Mouse (Mus musculus): ENCODE measurements around the gene Olfr746. TPM values are rescaled to one million over a fixed set of nuclear protein-coding genes. Genes with fewer than 3 reads are reported as not detected.

The Olfr746 gene
- not detected in 2 replicates for polyA plus RNA-seq (2016; fragmentation: Nextera tagmentation; extraction: Ambion mirVana)

- Histone ChIP-seq H3K4me1 (no peaks in the 10 kb centered on the region), H3K9me3 (replicated peaks) (0 out of 2 replicates have a peak, but pooled peaks cover 5% of the 10 kb centered on the region), H3K27me3 (ENCODE audit: low read depth, poor library complexity, severe bottlenecking) (no peaks in the 10 kb centered on the region), H3K36me3 (no peaks in the 10 kb centered on the region), H3K27ac (replicated peaks) (no peak within 1 kb of the TSS), H3K4me3 (no peak within 1 kb of the TSS)
- DNase-seq (ENCODE audit: low spot score): no peak
Measured at GRCm38 (mm10) chr14:50646783-50647182, at the start of gene Olfr746. Olfr746 (plus strand) TSS chr14:50647083.

- WGBS: 87% methylated on average over 2 of the region's 2 CpGs
- no peak for DNase-seq (ENCODE audit: low spot score)
Measured at GRCm38 (mm10) chr14:50614579-50614978, 32.3 kb upstream of the Olfr746 start, which contains the start of gene Olfr744. Olfr744 (plus strand) TSS chr14:50614879.

GRCm38 (mm10) chr14:50639088-50639487 is 7.8 kb upstream of the Olfr746 start, which contains the start of gene Olfr745:
Olfr745 (plus strand) TSS chr14:50639388.
- no peaks in the 10 kb centered on the region for H3K36me3 ChIP-seq
- 0 out of 2 replicates have a peak, but pooled peaks cover 3% of the 10 kb centered on the region for H3K9me3 ChIP-seq (replicated peaks)
- no peaks in the 10 kb centered on the region for H3K27me3 ChIP-seq (ENCODE audit: low read depth, poor library complexity, severe bottlenecking)
- 89% methylated on average over 2 of the region's 2 CpGs for WGBS
- no peak within 1 kb of the TSS for H3K27ac ChIP-seq (replicated peaks)
- no peak within 1 kb of the TSS for H3K4me3 ChIP-seq
- no peak for DNase-seq (ENCODE audit: low spot score)
- no peaks in the 10 kb centered on the region for H3K4me1 ChIP-seq

More at GRCm38 (mm10) chr14:50614579-50614978, 32.3 kb upstream of the Olfr746 start, which contains the start of gene Olfr744:
- H3K36me3 ChIP-seq: no peaks in the 10 kb centered on the region
- H3K27ac ChIP-seq (replicated peaks): no peak within 1 kb of the TSS
- H3K4me1 ChIP-seq: no peaks in the 10 kb centered on the region
- H3K27me3 ChIP-seq (ENCODE audit: low read depth, poor library complexity, severe bottlenecking): no peaks in the 10 kb centered on the region
- H3K4me3 ChIP-seq: no peak within 1 kb of the TSS
- H3K9me3 ChIP-seq (replicated peaks): peaks cover 14% of the 10 kb centered on the region; the same call in 1 of the 2 replicates

- 94% methylated on average over 3 of the region's 3 CpGs for WGBS
- no peak for DNase-seq (ENCODE audit: low spot score)
- no peak within 1 kb of the TSS for H3K4me3 ChIP-seq
- H3K4me1 ChIP-seq: no peaks in the 10 kb centered on the region
- H3K27me3 ChIP-seq (ENCODE audit: low read depth, poor library complexity, severe bottlenecking): no peaks in the 10 kb centered on the region
- H3K9me3 ChIP-seq (replicated peaks): no peaks in the 10 kb centered on the region
- H3K27ac ChIP-seq (replicated peaks): no peak within 1 kb of the TSS
- no peaks in the 10 kb centered on the region for H3K36me3 ChIP-seq
Measured at GRCm38 (mm10) chr14:50693106-50693505, 46.2 kb downstream of the Olfr746 start, which contains the start of gene Olfr747. Olfr747 (minus strand) TSS chr14:50693206.

Other genes starting within 250 kb of the Olfr746 start
- not detected in 2 replicates for gene Olfr738, start 239.5 kb upstream of the Olfr746 start, polyA plus RNA-seq (2016; fragmentation: Nextera tagmentation; extraction: Ambion mirVana)
- gene Olfr739, start 228.5 kb upstream of the Olfr746 start, polyA plus RNA-seq (2016; fragmentation: Nextera tagmentation; extraction: Ambion mirVana): not detected in 2 replicates
- not detected in 2 replicates for gene Olfr740, start 201.5 kb upstream of the Olfr746 start, polyA plus RNA-seq (2016; fragmentation: Nextera tagmentation; extraction: Ambion mirVana)
- gene Olfr741, start 174.3 kb upstream of the Olfr746 start, polyA plus RNA-seq (2016; fragmentation: Nextera tagmentation; extraction: Ambion mirVana): not detected in 2 replicates
- not detected in 2 replicates for gene Olfr742, start 143.5 kb upstream of the Olfr746 start, polyA plus RNA-seq (2016; fragmentation: Nextera tagmentation; extraction: Ambion mirVana)
- gene Olfr743, start 125.2 kb upstream of the Olfr746 start, polyA plus RNA-seq (2016; fragmentation: Nextera tagmentation; extraction: Ambion mirVana): not detected in 2 replicates
- gene Olfr744, start 32.2 kb upstream of the Olfr746 start, polyA plus RNA-seq (2016; fragmentation: Nextera tagmentation; extraction: Ambion mirVana): not detected in 2 replicates
- gene Olfr745, start 7.7 kb upstream of the Olfr746 start, polyA plus RNA-seq (2016; fragmentation: Nextera tagmentation; extraction: Ambion mirVana): not detected in 2 replicates
- not detected in 2 replicates for gene Olfr747, start 46.1 kb downstream of the Olfr746 start, polyA plus RNA-seq (2016; fragmentation: Nextera tagmentation; extraction: Ambion mirVana)
- not detected in 2 replicates for gene Olfr748, start 60.3 kb downstream of the Olfr746 start, polyA plus RNA-seq (2016; fragmentation: Nextera tagmentation; extraction: Ambion mirVana)
- not detected in 2 replicates for gene Olfr749, start 98.0 kb downstream of the Olfr746 start, polyA plus RNA-seq (2016; fragmentation: Nextera tagmentation; extraction: Ambion mirVana)
- gene Ttc5, start 138.4 kb downstream of the Olfr746 start, polyA plus RNA-seq (2016; fragmentation: Nextera tagmentation; extraction: Ambion mirVana): 116 and 127 TPM in 2 replicates
- gene Ccnb1ip1, start 160.6 kb downstream of the Olfr746 start, polyA plus RNA-seq (2016; fragmentation: Nextera tagmentation; extraction: Ambion mirVana): not detected in 2 replicates
- gene Parp2, start 160.8 kb downstream of the Olfr746 start, polyA plus RNA-seq (2016; fragmentation: Nextera tagmentation; extraction: Ambion mirVana): 70.3 and 74.5 TPM in 2 replicates
- 3.9 and 5.0 TPM in 2 replicates for gene Tep1, start 223.5 kb downstream of the Olfr746 start, polyA plus RNA-seq (2016; fragmentation: Nextera tagmentation; extraction: Ambion mirVana)